In the genomic region with DNA sequence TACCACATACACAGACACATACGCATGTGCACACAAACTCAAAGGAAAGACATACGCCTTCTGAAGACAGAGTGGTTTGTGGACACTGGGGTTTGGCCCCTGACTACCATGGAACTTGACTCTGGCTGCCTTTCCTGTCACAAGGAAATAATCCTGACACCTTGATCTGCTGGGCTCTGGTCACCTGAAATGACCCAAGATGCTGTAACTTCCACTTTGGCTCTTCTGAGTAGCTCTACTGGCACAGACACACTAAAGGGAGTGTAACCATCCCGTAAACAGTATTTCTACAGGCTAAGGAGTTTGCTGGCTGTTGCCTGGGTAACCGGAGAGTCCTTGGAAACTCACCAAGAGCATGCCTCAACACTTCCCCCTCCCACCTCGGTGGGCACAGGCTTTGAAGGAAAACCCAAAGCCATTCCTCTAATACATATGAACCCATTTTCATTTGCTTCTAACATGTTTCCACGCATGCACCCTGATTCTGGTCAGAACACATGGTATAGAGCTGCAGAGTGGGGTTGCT, we compare ENCODE assay signal across 9 mouse cellular contexts.
DNase-seq lines count a peak whose midpoint lies in the region; ATAC-seq lines count a peak whose summit lies in the region.
"Had no signal": no experiment of that assay in that cellular context is flagged by ENCODE, and none has a peak within 500 bp of the region (broad histone marks: within the 10 kb centered on the region; RNA-seq: fewer than 3 reads in every experiment).

No protein-coding gene starts in this region.

- peak; percentile 29 for DNase-seq in adrenal gland, adult 8-10 months
- DNase-seq in adrenal gland, postnatal 4 days (ENCODE audit: low spot score in 2 of 2), result no peak
- DNase-seq in kidney, postnatal 14 days, result peak; percentile 9
- no peak for DNase-seq in kidney, postnatal 10 days
- peak; percentile 69 to 79 for DNase-seq in right cerebral cortex, postnatal 10 days (ENCODE audit: low spot score in 2 of 2)
- DNase-seq in right cerebral cortex, adult 18-20 months, result no peak
- DNase-seq in skeletal muscle tissue, adult 2 months (ENCODE audit: low read depth, low spot score), result peak; percentile 83
- DNase-seq: embryo, embryonic 11 days had no signal

- ATAC-seq in frontal cortex, adult (ENCODE audit: low TSS enrichment), result no peak

Comparison
In these comparisons a context has a peak if more than half of its experiments do, and no peak if none do; other contexts are left out.
1. DNase-seq: peak in adrenal gland, adult 8-10 months (single experiment), kidney, postnatal 14 days (single experiment), right cerebral cortex, postnatal 10 days (2 of 2) and skeletal muscle tissue, adult 2 months (single experiment); none in adrenal gland, postnatal 4 days (0 of 2), kidney, postnatal 10 days (single experiment) and right cerebral cortex, adult 18-20 months (single experiment).